Mouse (Mus musculus) forebrain, postnatal 0 days (tissue): ENCODE results near the gene Wnt1. TPM values are rescaled to one million over a fixed set of nuclear protein-coding genes. Genes with fewer than 3 reads are reported as not detected.
"Not testable (repeated sequence)": the region's sequence is repeated elsewhere in the genome, so short reads cannot be mapped to it uniquely, and the experiment has no call there.

Experiments
- ATAC-seq: fragments of 200-750 bp; cut with Nextera tagmentation; 2 replicates; pipeline ENCODE4 v1.8.0; 2017; ENCODE audit warnings: mild to moderate bottlenecking, moderate library complexity
- DNase-seq: peaks from one replicate; pipeline ENCODE4 v3.0.0-alpha.2; 2015
- H3K27ac ChIP-seq: fragments of 300-500 bp; sonication (generic); 2 replicates; pipeline ENCODE4 v1.5.1; 2014; ENCODE audit warnings: low read depth, mild to moderate bottlenecking, antibody characterized with exemption, low read length, moderate library complexity, mixed read lengths
- H3K27me3 ChIP-seq: fragments of 300-500 bp; sonication (generic); 2 replicates; pipeline ENCODE4 v1.6.1; 2014; ENCODE audit warnings: mild to moderate bottlenecking, low read length, mixed read lengths; ENCODE audit not compliant: insufficient read depth
- H3K36me3 ChIP-seq: fragments of 300-500 bp; sonication (generic); 2 replicates; pipeline ENCODE4 v1.6.1; 2014; ENCODE audit warnings: mild to moderate bottlenecking, moderate library complexity; ENCODE audit not compliant: insufficient read depth
- H3K4me1 ChIP-seq: fragments of 300-500 bp; sonication (generic); 2 replicates; pipeline ENCODE4 v1.6.1; 2014; ENCODE audit warnings: antibody characterized with exemption; ENCODE audit not compliant: insufficient read depth
- H3K4me2 ChIP-seq: fragments of 300-500 bp; sonication (generic); 2 replicates; pipeline ENCODE4 v1.6.1; 2014; ENCODE audit warnings: low read depth, mild to moderate bottlenecking, moderate library complexity
- H3K4me3 ChIP-seq: fragments of 300-500 bp; sonication (generic); 2 replicates; pipeline ENCODE4 v1.5.1; 2014; ENCODE audit warnings: low read depth, low read length, mixed read lengths
- H3K9ac ChIP-seq: fragments of 300-500 bp; sonication (generic); 2 replicates; pipeline ENCODE4 v1.6.1; 2014; ENCODE audit warnings: mild to moderate bottlenecking
- H3K9me3 ChIP-seq: fragments of 300-500 bp; sonication (generic); 2 replicates; pipeline ENCODE4 v1.6.1; 2016; ENCODE audit warnings: low read length
- CTCF ChIP-seq: sonication (generic); IDR thresholded peaks from 2 replicates; pipeline ENCODE4 v1.5.1; 2016; ENCODE audit warnings: antibody characterized with exemption, control low read depth, low read depth
- WGBS: fragments of 180-500 bp; shearing (Covaris S2); extraction: QIAGEN DNeasy Blood & Tissue Kit; methylation state at CpG from one replicate; pipeline ENCODE4 v1.1.7; 2014; 5-methylcytosine and 5-hydroxymethylcytosine counted together
- polyA plus RNA-seq: library from polyadenylated mRNA; unstranded; fragments of >200 nt; fragmentation: Nextera tagmentation; extraction: Ambion mirVana; gene quantifications from 2 replicates; pipeline ENCODE4 v1.2.1, GENCODE M21; 2015
- total RNA-seq: library from RNA; depleted of rRNA; stranded (reverse); fragments of >200 nt; gene quantifications from 2 replicates; pipeline ENCODE4 v1.2.3, GENCODE M21; 2014

The Wnt1 gene
- total and polyA plus RNA-seq, 2 experiments from 2014 or later, result 0.33 TPM; not detected in 1

- WGBS, result 44% methylated on average over 3 of the region's 3 CpGs
- Histone ChIP-seq H3K9me3 (no peaks in the 10 kb centered on the region), H3K36me3 (peaks cover 18% of the 10 kb centered on the region), H3K27me3 (peaks cover 49% of the 10 kb centered on the region), H3K4me1 (peaks cover 10% of the 10 kb centered on the region; the same call in 1 of the 2 replicates), H3K27ac (peak within 1 kb of the TSS; percentile 72), H3K9ac (peak within 1 kb of the TSS; percentile 52), H3K4me3 (peak within 1 kb of the TSS; percentile 44), H3K4me2 (peak within 1 kb of the TSS; percentile 85)
- no peak for TF ChIP-seq CTCF
- DNase-seq (no peak), ATAC-seq (no peak)
These were observed 19.7 kb downstream of the Wnt1 start, which contains the start of gene Ddn for GRCm38 (mm10) chr15:98809390-98809789. Gene Ddn (minus strand): TSS chr15:98809490.

GRCm38 (mm10) chr15:98810212-98810611 lies 20.6 kb downstream of the Wnt1 start:
- not testable (repeated sequence) for ATAC-seq, DNase-seq, H3K9ac ChIP-seq, H3K9me3 ChIP-seq, H3K4me3 ChIP-seq, H3K27ac ChIP-seq, H3K4me2 ChIP-seq
- peaks cover 10% of the 10 kb centered on the region; the same call in 1 of the 2 replicates for H3K4me1 ChIP-seq
- 73% methylated on average over 6 of the region's 6 CpGs for WGBS
- peaks cover 20% of the 10 kb centered on the region for H3K36me3 ChIP-seq
- H3K27me3 ChIP-seq, result peaks cover 41% of the 10 kb centered on the region

GRCm38 (mm10) chr15:98812741-98813424 lies 23.2 kb downstream of the Wnt1 start:
- 86% methylated on average over 20 of the region's 20 CpGs for WGBS
- no peak for ATAC-seq
- peaks cover 27% of the 10 kb centered on the region for H3K36me3 ChIP-seq

GRCm38 (mm10) chr15:98818171-98818570 lies 28.5 kb downstream of the Wnt1 start:
- H3K9me3 ChIP-seq, result no peaks in the 10 kb centered on the region
- no peak overlapping the region for H3K4me2 ChIP-seq
- no peaks in the 10 kb centered on the region for H3K4me1 ChIP-seq
- WGBS, result 90% methylated on average over 7 of the region's 7 CpGs
- TF ChIP-seq CTCF, result no peak
- no peak overlapping the region for H3K9ac ChIP-seq
- H3K27me3 ChIP-seq, result no peaks in the 10 kb centered on the region
- ATAC-seq (no peak), DNase-seq (no peak)
- no peak overlapping the region for H3K27ac ChIP-seq
- peaks cover 24% of the 10 kb centered on the region for H3K36me3 ChIP-seq
- no peak overlapping the region for H3K4me3 ChIP-seq

More at GRCm38 (mm10) chr15:98812741-98813424, 23.2 kb downstream of the Wnt1 start:
- Histone ChIP-seq H3K9me3 (no peaks in the 10 kb centered on the region), H3K4me2 (no peak overlapping the region), H3K27ac (no peak overlapping the region), H3K4me3 (no peak overlapping the region), H3K4me1 (peaks cover 10% of the 10 kb centered on the region; the same call in 1 of the 2 replicates), H3K27me3 (peaks cover 22% of the 10 kb centered on the region), H3K9ac (no peak overlapping the region)
- TF ChIP-seq CTCF, result no peak
- no peak for DNase-seq

- no peak overlapping the region for H3K27ac ChIP-seq
- no peaks in the 10 kb centered on the region for H3K9me3 ChIP-seq
- H3K27me3 ChIP-seq, result no peaks in the 10 kb centered on the region
- no peak overlapping the region for H3K4me2 ChIP-seq
- no peak for TF ChIP-seq CTCF
- DNase-seq, result no peak
- H3K36me3 ChIP-seq, result peaks cover 16% of the 10 kb centered on the region
- no peak overlapping the region for H3K4me3 ChIP-seq
- no peak overlapping the region for H3K9ac ChIP-seq
- 83% methylated on average over 4 of the region's 4 CpGs for WGBS
- no peak for ATAC-seq
- no peaks in the 10 kb centered on the region for H3K4me1 ChIP-seq
These were observed 31.3 kb downstream of the Wnt1 start for GRCm38 (mm10) chr15:98820937-98821336.

GRCm38 (mm10) chr15:98821403-98821802 lies 31.7 kb downstream of the Wnt1 start:
- Histone ChIP-seq H3K9me3 (no peaks in the 10 kb centered on the region), H3K4me3 (no peak overlapping the region), H3K4me2 (no peak overlapping the region), H3K27me3 (no peaks in the 10 kb centered on the region), H3K36me3 (peaks cover 15% of the 10 kb centered on the region), H3K9ac (no peak overlapping the region), H3K4me1 (no peaks in the 10 kb centered on the region), H3K27ac (peak overlapping the region; percentile 15; the same call in 1 of the 2 replicates)
- TF ChIP-seq CTCF, result peak; percentile 35
- WGBS, result 21% methylated on average over 10 of the region's 10 CpGs
- DNase-seq, result no peak
- ATAC-seq, result 0 out of 2 replicates have a peak, but pooled peaks have one; percentile 5

GRCm38 (mm10) chr15:98822147-98822546 lies 32.5 kb downstream of the Wnt1 start:
- ATAC-seq, result no peak

More at GRCm38 (mm10) chr15:98822147-98822546, 32.5 kb downstream of the Wnt1 start:
- Histone ChIP-seq H3K27me3 (no peaks in the 10 kb centered on the region), H3K4me2 (no peak overlapping the region), H3K4me3 (no peak overlapping the region), H3K36me3 (peaks cover 13% of the 10 kb centered on the region), H3K4me1 (no peaks in the 10 kb centered on the region), H3K9ac (no peak overlapping the region), H3K9me3 (no peaks in the 10 kb centered on the region), H3K27ac (no peak overlapping the region)
- 89% methylated on average over 5 of the region's 5 CpGs for WGBS
- no peak for TF ChIP-seq CTCF
- no peak for DNase-seq
